Mouse (Mus musculus): ENCODE results near the gene Fgf9. TPM values are rescaled to one million over a fixed set of nuclear protein-coding genes. Genes with fewer than 3 reads are reported as not detected.
A peak's percentile ranks its signal among the peaks of the same experiment; 100 is the strongest.

Fgf9 gene
- polyA plus RNA-seq, 2 experiments, result 0.10 to 0.25 TPM

DNA sequence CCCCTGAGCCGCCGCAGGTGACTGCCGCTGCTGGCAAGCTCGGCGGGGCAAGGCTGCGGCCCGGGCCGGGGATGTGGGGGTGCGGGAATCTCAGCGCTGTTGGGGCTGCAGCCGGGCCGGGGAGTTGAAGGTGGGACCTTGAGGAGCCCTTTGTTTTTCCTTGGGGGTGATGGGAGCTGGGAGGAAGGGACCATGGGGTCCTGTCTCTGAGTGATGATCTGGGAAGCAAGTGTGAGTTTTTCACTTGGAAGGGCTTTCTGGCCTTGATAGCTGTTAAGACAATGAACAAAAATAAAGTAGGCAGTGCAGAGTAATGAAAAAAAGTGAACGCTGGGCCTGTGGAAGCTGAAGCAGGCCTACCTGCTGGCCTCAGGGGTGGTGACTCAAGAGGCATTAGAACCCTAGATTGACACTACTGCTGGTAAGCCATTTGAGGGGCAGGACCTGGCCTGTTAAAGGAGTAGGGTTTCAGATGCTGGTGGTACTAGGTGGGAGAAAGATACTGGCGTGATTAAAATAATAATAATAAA lies 6.4 kb downstream of the Fgf9 start:
- no peak for ATAC-seq (ENCODE audit: insufficient read depth)
- Histone ChIP-seq H3K36me3 (replicated peaks; ENCODE audit: control insufficient read depth, insufficient read depth, low read depth) (no peaks in the 10 kb centered on the region), H3K27ac (no peak overlapping the region), H3K9me3 (ENCODE audit: control insufficient read depth, low read length) (no peaks in the 10 kb centered on the region), H3K4me3 (ENCODE audit: insufficient read depth in 1 of 2, low read depth in 2 of 2, low read length in 2 of 2) (peak overlapping the region in 1 of 2 experiments; percentile 42; a peak in 2 of 4 replicates), H3K4me1 (replicated peaks; ENCODE audit: control insufficient read depth in 2 of 2, insufficient read depth in 2 of 2, low read length in 1 of 2) (no peaks in the 10 kb centered on the region), H3K4me2 (ENCODE audit: low read depth) (peak overlapping the region; percentile 57), H3K27me3 (ENCODE audit: control insufficient read depth, insufficient read depth, low read length) (peaks cover 71% of the 10 kb centered on the region), H3K9ac (replicated peaks) (no peak overlapping the region)
- 12% methylated on average over 14 of the region's 14 CpGs for WGBS (ENCODE audit: insufficient replicate concordance)
- no peak for DNase-seq (ENCODE audit: low read depth in 3 of 3, low spot score in 3 of 3)
- no peak for TF ChIP-seq CTCF (IDR thresholded peaks at IDR 0.05; ENCODE audit: low read depth)
- TF ChIP-seq EP300 (IDR thresholded peaks at IDR 0.05; ENCODE audit: low read depth), result no peak

DNA sequence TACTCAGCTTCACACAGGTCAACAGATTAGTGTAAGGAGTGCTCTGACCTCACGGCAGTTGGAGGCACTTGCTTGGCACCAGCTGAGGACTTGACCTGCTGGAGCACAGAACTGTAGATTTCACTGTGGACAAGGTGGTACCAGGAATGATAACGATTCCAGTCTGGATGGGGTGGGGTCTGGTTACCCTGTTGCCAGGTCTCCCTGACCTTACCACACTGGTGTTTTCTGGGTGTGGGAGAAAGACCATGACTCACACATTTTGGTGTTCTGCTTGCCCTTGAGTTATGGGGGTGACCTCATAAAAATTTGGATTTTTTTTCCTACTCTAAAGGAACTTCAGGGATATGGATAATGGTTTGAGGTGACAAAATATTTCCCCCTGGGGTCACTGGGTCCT lies 9.1 kb downstream of the Fgf9 start:
- ATAC-seq (ENCODE audit: insufficient read depth), result no peak
- peaks cover 44% of the 10 kb centered on the region for H3K27me3 ChIP-seq (ENCODE audit: control insufficient read depth, insufficient read depth, low read length)
- H3K9me3 ChIP-seq (ENCODE audit: control insufficient read depth, low read length), result no peaks in the 10 kb centered on the region
- no peak for DNase-seq (ENCODE audit: low read depth in 3 of 3, low spot score in 3 of 3)
- H3K27ac ChIP-seq, result no peak overlapping the region
- H3K9ac ChIP-seq (replicated peaks), result no peak overlapping the region
- no peak overlapping the region for H3K4me3 ChIP-seq (ENCODE audit: insufficient read depth in 1 of 2, low read depth in 2 of 2, low read length in 2 of 2)
- no peaks in the 10 kb centered on the region for H3K36me3 ChIP-seq (replicated peaks; ENCODE audit: control insufficient read depth, insufficient read depth, low read depth)
- H3K4me2 ChIP-seq (ENCODE audit: low read depth), result no peak overlapping the region
- H3K4me1 ChIP-seq (replicated peaks; ENCODE audit: control insufficient read depth in 2 of 2, insufficient read depth in 2 of 2, low read length in 1 of 2), result no peaks in the 10 kb centered on the region
- TF ChIP-seq CTCF (IDR thresholded peaks at IDR 0.05; ENCODE audit: low read depth) (no peak), EP300 (IDR thresholded peaks at IDR 0.05; ENCODE audit: low read depth) (no peak)
- WGBS (ENCODE audit: insufficient replicate concordance), result 51% methylated on average over 2 of the region's 2 CpGs

DNA sequence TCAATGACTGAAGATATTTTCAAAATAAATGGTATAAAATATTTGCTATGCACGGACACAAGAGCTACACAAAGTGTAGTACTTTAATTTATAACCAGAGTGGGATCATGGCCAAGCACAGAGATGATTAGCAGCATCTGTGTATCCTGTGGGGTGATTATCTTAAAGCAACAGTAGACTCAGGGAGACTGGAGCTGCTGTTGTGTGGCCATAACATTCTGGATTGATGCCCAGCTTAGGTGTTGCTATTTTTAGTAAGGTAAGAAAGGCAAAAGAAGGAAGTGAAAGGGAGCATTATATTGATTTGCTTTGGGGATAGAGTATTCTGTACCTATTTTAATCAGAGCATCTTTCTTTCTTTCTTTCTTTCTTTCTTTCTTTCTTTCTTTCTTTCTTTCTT lies 11.6 kb downstream of the Fgf9 start:
- Histone ChIP-seq H3K27me3 (ENCODE audit: control insufficient read depth, insufficient read depth, low read length) (peaks cover 20% of the 10 kb centered on the region), H3K9ac (replicated peaks) (no peak overlapping the region), H3K4me3 (ENCODE audit: insufficient read depth in 1 of 2, low read depth in 2 of 2, low read length in 2 of 2) (no peak overlapping the region), H3K4me2 (ENCODE audit: low read depth) (no peak overlapping the region), H3K27ac (no peak overlapping the region), H3K36me3 (replicated peaks; ENCODE audit: control insufficient read depth, insufficient read depth, low read depth) (no peaks in the 10 kb centered on the region), H3K4me1 (replicated peaks; ENCODE audit: control insufficient read depth in 2 of 2, insufficient read depth in 2 of 2, low read length in 1 of 2) (no peaks in the 10 kb centered on the region), H3K9me3 (ENCODE audit: control insufficient read depth, low read length) (no peaks in the 10 kb centered on the region)
- DNase-seq (ENCODE audit: low read depth in 3 of 3, low spot score in 3 of 3), result no peak
- WGBS (ENCODE audit: insufficient replicate concordance), result 29% methylated on average over 1 of the region's 1 CpGs
- no peak for ATAC-seq (ENCODE audit: insufficient read depth)
- TF ChIP-seq EP300 (IDR thresholded peaks at IDR 0.05; ENCODE audit: low read depth) (no peak), CTCF (IDR thresholded peaks at IDR 0.05; ENCODE audit: low read depth) (no peak)

DNA sequence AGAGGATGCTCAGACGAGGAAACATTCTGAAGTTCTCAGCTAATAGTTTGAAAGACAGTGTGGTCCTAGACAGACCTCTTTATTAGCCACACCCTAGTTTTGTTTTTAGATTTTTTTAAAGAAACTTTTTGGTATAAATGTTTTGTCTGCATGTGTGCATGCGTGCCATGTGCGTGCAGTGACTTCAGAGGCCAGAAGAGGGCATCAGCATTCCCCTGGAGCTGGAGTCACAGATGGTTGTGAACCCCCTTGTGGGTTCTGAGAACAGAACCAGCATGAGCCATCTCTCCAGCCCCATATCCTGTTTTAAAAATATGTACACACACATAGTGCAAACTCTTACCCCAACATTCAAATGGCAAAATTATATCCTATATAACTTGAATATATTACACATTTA lies 13.9 kb downstream of the Fgf9 start:
- 61% methylated on average over 3 of the region's 3 CpGs for WGBS (ENCODE audit: insufficient replicate concordance)
- TF ChIP-seq CTCF (IDR thresholded peaks at IDR 0.05; ENCODE audit: low read depth), result 0 out of 2 replicates have a peak, but pooled peaks have one; percentile 23
- no peak for TF ChIP-seq EP300 (IDR thresholded peaks at IDR 0.05; ENCODE audit: low read depth)
- Histone ChIP-seq H3K27me3 (ENCODE audit: control insufficient read depth, insufficient read depth, low read length) (no peaks in the 10 kb centered on the region), H3K4me2 (ENCODE audit: low read depth) (no peak overlapping the region), H3K4me3 (ENCODE audit: insufficient read depth in 1 of 2, low read depth in 2 of 2, low read length in 2 of 2) (no peak overlapping the region), H3K9ac (replicated peaks) (no peak overlapping the region), H3K27ac (no peak overlapping the region), H3K36me3 (replicated peaks; ENCODE audit: control insufficient read depth, insufficient read depth, low read depth) (no peaks in the 10 kb centered on the region), H3K9me3 (ENCODE audit: control insufficient read depth, low read length) (no peaks in the 10 kb centered on the region), H3K4me1 (replicated peaks; ENCODE audit: control insufficient read depth in 2 of 2, insufficient read depth in 2 of 2, low read length in 1 of 2) (no peaks in the 10 kb centered on the region)
- ATAC-seq (ENCODE audit: insufficient read depth), result no peak
- DNase-seq (ENCODE audit: low read depth in 3 of 3, low spot score in 3 of 3), result no peak

DNA sequence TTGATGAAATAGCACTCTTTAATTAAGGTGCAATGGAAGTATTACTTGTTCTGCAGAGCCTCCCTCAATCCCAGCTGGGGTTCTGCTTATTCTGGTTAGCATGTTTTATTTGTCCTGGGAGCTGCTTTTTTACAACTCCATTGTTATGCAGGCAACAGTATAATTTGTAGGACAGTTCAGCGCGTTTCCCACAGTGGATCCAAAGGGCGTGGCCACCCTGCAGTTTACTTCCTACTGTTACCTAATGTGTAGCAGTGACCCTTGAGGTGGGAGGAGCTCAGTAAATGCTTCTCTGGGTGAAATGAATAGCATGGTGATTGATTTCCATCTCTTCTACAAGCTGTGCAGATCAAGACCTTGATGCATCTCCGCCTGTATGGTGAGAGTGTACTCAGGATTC lies 17.0 kb downstream of the Fgf9 start:
- Histone ChIP-seq H3K27me3 (ENCODE audit: control insufficient read depth, insufficient read depth, low read length) (no peaks in the 10 kb centered on the region), H3K4me2 (ENCODE audit: low read depth) (no peak overlapping the region), H3K36me3 (replicated peaks; ENCODE audit: control insufficient read depth, insufficient read depth, low read depth) (no peaks in the 10 kb centered on the region), H3K9ac (replicated peaks) (no peak overlapping the region), H3K27ac (no peak overlapping the region), H3K4me1 (replicated peaks; ENCODE audit: control insufficient read depth in 2 of 2, insufficient read depth in 2 of 2, low read length in 1 of 2) (no peaks in the 10 kb centered on the region), H3K9me3 (ENCODE audit: control insufficient read depth, low read length) (no peaks in the 10 kb centered on the region), H3K4me3 (ENCODE audit: insufficient read depth in 1 of 2, low read depth in 2 of 2, low read length in 2 of 2) (no peak overlapping the region)
- no peak for ATAC-seq (ENCODE audit: insufficient read depth)
- DNase-seq (ENCODE audit: low read depth in 3 of 3, low spot score in 3 of 3), result no peak
- no peak for TF ChIP-seq EP300 (IDR thresholded peaks at IDR 0.05; ENCODE audit: low read depth)
- TF ChIP-seq CTCF (IDR thresholded peaks at IDR 0.05; ENCODE audit: low read depth), result no peak
- 35% methylated on average over 4 of the region's 4 CpGs for WGBS (ENCODE audit: insufficient replicate concordance)

Data from liver, embryonic 14.5 days (tissue).